Mouse (Mus musculus): ENCODE measurements around the gene Sox6. TPM values are rescaled to one million over a fixed set of nuclear protein-coding genes. Genes with fewer than 3 reads are reported as not detected.

Sox6 gene
- total and polyA plus RNA-seq, 3 experiments: 0.09 to 1.3 (median 0.90) TPM

- H3K79me2 ChIP-seq (replicated peaks; ENCODE audit: control insufficient read depth, extremely low read depth, insufficient read depth, poor library complexity, severe bottlenecking): no peaks in the 10 kb centered on the region
- H3K4me1 ChIP-seq (ENCODE audit: control insufficient read depth in 1 of 2, insufficient read depth in 2 of 2): peaks cover 0 to 2% of the 10 kb centered on the region in 2 experiments; a peak in 1 of 4 replicates
- no peaks in the 10 kb centered on the region for H3K9me3 ChIP-seq (replicated peaks; ENCODE audit: low read length)
- no peaks in the 10 kb centered on the region for H3K36me3 ChIP-seq (replicated peaks in 1 of 2; ENCODE audit: control insufficient read depth in 1 of 2, insufficient read depth in 1 of 2, low read length in 1 of 2)
- no peak overlapping the region for H3K27ac ChIP-seq (ENCODE audit: insufficient read depth, low read depth)
- in situ Hi-C loops (cut with MboI; ENCODE audit: low pct_ligation_motif_present, low pct_unique_long_range_greater_than_20kb, low sequenced_read_pairs) (no loop called here), dilution Hi-C loops (cut with MboI; ENCODE audit: extremely low pct_ligation_motif_present, extremely low pct_unique_long_range_greater_than_20kb, low sequenced_read_pairs) (no loop called here)
- no peaks in the 10 kb centered on the region for H3K27me3 ChIP-seq (replicated peaks)
- H3K4me2 ChIP-seq (ENCODE audit: insufficient read depth, low read depth, poor library complexity, severe bottlenecking): no peak overlapping the region
- TF ChIP-seq ZNF384 (IDR thresholded peaks at IDR 0.05; ENCODE audit: low read depth, low read length) (no peak), CHD2 (IDR thresholded peaks at IDR 0.05; ENCODE audit: low read length) (no peak), USF1 (IDR thresholded peaks at IDR 0.05; ENCODE audit: low read depth, low read length) (no peak), MAZ (IDR thresholded peaks at IDR 0.05; ENCODE audit: low read depth, low read length) (no peak), NELFE (IDR thresholded peaks at IDR 0.05; ENCODE audit: low read depth, low read length) (no peak), JUN (IDR thresholded peaks at IDR 0.05; ENCODE audit: insufficient read depth, low read depth, low read length) (no peak), CHD1 (IDR thresholded peaks at IDR 0.05; ENCODE audit: low read depth, low read length) (no peak), ZKSCAN1 (IDR thresholded peaks at IDR 0.05; ENCODE audit: borderline replicate concordance, low read depth, low read length) (no peak), POLR2A (IDR thresholded peaks at IDR 0.05; ENCODE audit: low read depth, low read length) (no peak), UBTF (IDR thresholded peaks at IDR 0.05; ENCODE audit: low read depth, low read length) (no peak), E2F4 (IDR thresholded peaks at IDR 0.05; ENCODE audit: insufficient replicate concordance, low read depth, low read length) (no peak), POLR2AphosphoS2 (IDR thresholded peaks at IDR 0.05; ENCODE audit: low read depth, low read length) (no peak), NRF1 (IDR thresholded peaks at IDR 0.05; ENCODE audit: low read depth, low read length) (no peak), ETS1 (conservative IDR thresholded peaks at IDR 0.05; ENCODE audit: low read depth, low read length) (no peak)
- H3K9ac ChIP-seq (ENCODE audit: insufficient read depth, low read depth): no peak overlapping the region
- H3K4me3 ChIP-seq (replicated peaks in 1 of 3; ENCODE audit: low read depth in 2 of 3, low read length in 2 of 3, poor library complexity in 1 of 3): no peak overlapping the region
- no peak for DNase-seq (ENCODE audit: extremely low read depth)
Measured at GRCm38 (mm10) chr7:115604883-115605282, 433.7 kb downstream of the Sox6 start.

GRCm38 (mm10) chr7:115597376-115597775 lies 441.2 kb downstream of the Sox6 start:
- Histone ChIP-seq H3K36me3 (replicated peaks in 1 of 2; ENCODE audit: control insufficient read depth in 1 of 2, insufficient read depth in 1 of 2, low read length in 1 of 2) (no peaks in the 10 kb centered on the region), H3K4me1 (ENCODE audit: control insufficient read depth in 1 of 2, insufficient read depth in 2 of 2) (no peaks in the 10 kb centered on the region), H3K9me3 (replicated peaks; ENCODE audit: low read length) (no peaks in the 10 kb centered on the region), H3K79me2 (replicated peaks; ENCODE audit: control insufficient read depth, extremely low read depth, insufficient read depth, poor library complexity, severe bottlenecking) (no peaks in the 10 kb centered on the region), H3K9ac (ENCODE audit: insufficient read depth, low read depth) (no peak overlapping the region), H3K27me3 (replicated peaks) (no peaks in the 10 kb centered on the region), H3K4me3 (replicated peaks in 1 of 3; ENCODE audit: low read depth in 2 of 3, low read length in 2 of 3, poor library complexity in 1 of 3) (no peak overlapping the region), H3K27ac (ENCODE audit: insufficient read depth, low read depth) (no peak overlapping the region), H3K4me2 (ENCODE audit: insufficient read depth, low read depth, poor library complexity, severe bottlenecking) (no peak overlapping the region)
- DNase-seq (ENCODE audit: extremely low read depth): no peak
- in situ Hi-C loops (cut with MboI; ENCODE audit: low pct_ligation_motif_present, low pct_unique_long_range_greater_than_20kb, low sequenced_read_pairs): no loop called here
- dilution Hi-C loops (cut with MboI; ENCODE audit: extremely low pct_ligation_motif_present, extremely low pct_unique_long_range_greater_than_20kb, low sequenced_read_pairs): no loop called here
- TF ChIP-seq HCFC1 (IDR thresholded peaks at IDR 0.05; ENCODE audit: low read depth, low read length) (no peak), JUND (conservative IDR thresholded peaks at IDR 0.05; ENCODE audit: low read depth, low read length) (no peak), NELFE (IDR thresholded peaks at IDR 0.05; ENCODE audit: low read depth, low read length) (no peak), SMC3 (IDR thresholded peaks at IDR 0.05; ENCODE audit: low read depth, low read length) (no peak), MAFK (IDR thresholded peaks at IDR 0.05; ENCODE audit: insufficient replicate concordance, low read length) (no peak), ZKSCAN1 (IDR thresholded peaks at IDR 0.05; ENCODE audit: borderline replicate concordance, low read depth, low read length) (no peak), USF1 (IDR thresholded peaks at IDR 0.05; ENCODE audit: low read depth, low read length) (no peak), USF2 (conservative IDR thresholded peaks at IDR 0.05; ENCODE audit: low read depth, low read length) (no peak), CHD1 (IDR thresholded peaks at IDR 0.05; ENCODE audit: low read depth, low read length) (no peak), RAD21 (IDR thresholded peaks at IDR 0.05; ENCODE audit: low read depth, low read length) (no peak), TCF12 (IDR thresholded peaks at IDR 0.05; ENCODE audit: low read depth, low read length) (no peak), MEF2A (IDR thresholded peaks at IDR 0.05; ENCODE audit: borderline replicate concordance, low read depth, low read length) (no peak)
